In genomic region chr11:12578999-12579576, GRCm38 (mm10) we compare ENCODE assay signal across 9 mouse cellular contexts.
A peak's percentile ranks its signal among the peaks of the same experiment; 100 is the strongest.
DNase-seq lines count a peak whose midpoint lies in the region; ATAC-seq and TF ChIP-seq lines count a peak whose summit lies in the region.
"Had no signal": no experiment of that assay in that cellular context is flagged by ENCODE, and none has a peak within 500 bp of the region (broad histone marks: within the 10 kb centered on the region; RNA-seq: fewer than 3 reads in every experiment).

No protein-coding gene starts in this region.

- no peak overlapping the region for H3K9ac ChIP-seq in hindbrain, embryonic 15.5 days
- no peak overlapping the region for H3K9ac ChIP-seq in limb, embryonic 11.5 days (ENCODE audit: low read length)

- H3K4me1 ChIP-seq in cerebellum, adult 2 months (ENCODE audit: control insufficient read depth, insufficient read depth, low read length), result no peaks in the 10 kb centered on the region
- H3K4me1 ChIP-seq in hindbrain, embryonic 15.5 days (replicated peaks), result 0 out of 2 replicates have a peak, but pooled peaks cover 3% of the 10 kb centered on the region
- H3K4me1 ChIP-seq in limb, embryonic 11.5 days (ENCODE audit: control insufficient read depth, insufficient read depth, low read length), result no peaks in the 10 kb centered on the region

- peak; percentile 34; the same call in 1 of the 2 replicates for ATAC-seq in hindbrain, embryonic 15.5 days (ENCODE audit: low FRiP score, low read depth)
- no peak for ATAC-seq in limb, embryonic 11.5 days (ENCODE audit: insufficient number of reproducible peaks, low FRiP score, low TSS enrichment, low read depth)
- no peak for ATAC-seq in megakaryocyte, adult 5-6 weeks (ENCODE audit: poor library complexity, severe bottlenecking)

- H3K27ac ChIP-seq in cerebellum, adult 2 months (ENCODE audit: insufficient read depth, low read length), result no peak overlapping the region
- H3K27ac ChIP-seq in hindbrain, embryonic 15.5 days (replicated peaks), result no peak overlapping the region
- no peak overlapping the region for H3K27ac ChIP-seq in limb, embryonic 11.5 days (replicated peaks; ENCODE audit: low read depth, low read length)

- peak in 1 of 2 experiments; percentile 21 for DNase-seq in cerebellum, adult 2 months
- DNase-seq in cerebellum, adult 11-12 months, result no peak
- peak; percentile 26 for DNase-seq in A20 (ENCODE audit: low read depth, low spot score)
- peak; percentile 73 for DNase-seq in embryo, embryonic 10.5 days (ENCODE audit: low spot score)
- peak; percentile 73 for DNase-seq in limb, embryonic 11.5 days (ENCODE audit: low spot score)
- peak; percentile 36 for DNase-seq in ovary, postnatal 36 days (ENCODE audit: low spot score)

- no peaks in the 10 kb centered on the region; the same call in 1 of the 2 replicates for H3K27me3 ChIP-seq in cerebellum, adult 2 months (ENCODE audit: control insufficient read depth, insufficient read depth, low read length)
- no peaks in the 10 kb centered on the region for H3K27me3 ChIP-seq in hindbrain, embryonic 15.5 days
- H3K27me3 ChIP-seq in limb, embryonic 11.5 days (ENCODE audit: control insufficient read depth, insufficient read depth, low read length), result no peaks in the 10 kb centered on the region

- no peaks in the 10 kb centered on the region for H3K36me3 ChIP-seq in hindbrain, embryonic 15.5 days
- H3K36me3 ChIP-seq in limb, embryonic 11.5 days (ENCODE audit: control insufficient read depth, insufficient read depth, low read length), result no peaks in the 10 kb centered on the region
- H3K36me3 ChIP-seq: G1E had no signal

- H3K9me3 ChIP-seq in hindbrain, embryonic 15.5 days, result no peaks in the 10 kb centered on the region
- no peaks in the 10 kb centered on the region; the same call in 1 of the 2 replicates for H3K9me3 ChIP-seq in limb, embryonic 11.5 days (ENCODE audit: control insufficient read depth, low read length)

- WGBS in cerebellum, adult 2 months, result 34% methylated on average over 14 of the region's 14 CpGs
- 36% methylated on average over 14 of the region's 14 CpGs for WGBS in hindbrain, embryonic 15.5 days
- 43% methylated on average over 14 of the region's 14 CpGs for WGBS in limb, embryonic 11.5 days

- H3K4me2 ChIP-seq in hindbrain, embryonic 15.5 days, result no peak overlapping the region
- H3K4me2 ChIP-seq in limb, embryonic 11.5 days (ENCODE audit: low read depth, severe bottlenecking), result no peak overlapping the region

- H3K4me3 ChIP-seq in cerebellum, adult 2 months (replicated peaks; ENCODE audit: insufficient read depth, low read depth, low read length), result no peak overlapping the region
- H3K4me3 ChIP-seq in hindbrain, embryonic 15.5 days, result no peak overlapping the region
- no peak overlapping the region for H3K4me3 ChIP-seq in limb, embryonic 11.5 days (ENCODE audit: low read depth, low read length)

- TF ChIP-seq CTCF in cerebellum, adult 2 months (IDR thresholded peaks at IDR 0.05; ENCODE audit: borderline replicate concordance, insufficient read depth, low read depth, low read length), result peak; percentile 47; the same call in 1 of the 2 replicates

- no peak for TF ChIP-seq POLR2A in cerebellum, adult 2 months (IDR thresholded peaks at IDR 0.05; ENCODE audit: borderline replicate concordance, insufficient read depth, low read length)
